Mouse (Mus musculus): Measurements from ENCODE around the gene Olfr1137. TPM values are rescaled to one million over a fixed set of nuclear protein-coding genes. Genes with fewer than 3 reads are reported as not detected.

Gene Olfr1137
- not detected for total RNA-seq (2021)
- long read RNA-seq, experiment 1: 0 reads
- long read RNA-seq, experiment 2: 0 reads

DNA sequence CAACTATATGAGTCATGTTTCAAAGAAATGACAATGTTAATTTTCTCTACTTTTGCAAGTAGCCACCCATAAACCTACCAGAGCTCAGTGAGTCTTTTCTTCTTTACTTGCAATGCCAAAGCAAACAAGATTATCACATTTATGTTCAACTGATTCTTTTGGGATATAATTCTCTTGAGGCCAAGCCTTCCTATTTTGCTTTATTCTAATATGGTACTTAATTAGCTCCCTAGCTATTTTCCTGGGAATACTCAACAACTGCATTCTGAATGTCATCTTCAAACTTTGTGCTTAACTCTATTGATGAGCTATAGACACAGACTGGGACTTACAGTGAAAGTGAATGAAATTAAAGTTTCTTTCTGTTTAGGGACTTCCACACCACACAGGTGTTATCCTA, at the start of gene Olfr1137:
TSS of gene Olfr1137 (minus strand) at position 101 of the 400 bp plus-strand sequence.
- DNase-seq: no peak

DNA sequence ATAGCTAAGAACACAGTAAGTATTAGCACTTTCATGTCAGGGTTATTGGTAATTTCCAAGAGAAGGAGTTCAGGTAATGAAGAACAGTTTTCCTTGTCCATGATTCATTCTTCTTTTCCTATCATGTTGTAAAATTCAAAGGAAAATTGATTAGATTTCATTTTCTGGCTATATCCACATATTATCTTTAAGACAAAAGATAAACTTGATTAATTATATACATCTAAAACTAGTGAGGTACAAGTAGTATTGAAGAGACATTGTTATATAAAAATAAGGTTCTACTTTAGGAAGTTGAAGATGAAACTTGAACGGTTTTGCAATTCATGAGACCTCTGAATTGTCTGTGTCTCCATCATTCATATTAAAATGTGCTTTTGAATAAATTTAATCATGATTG, 40.9 kb upstream of the Olfr1137 start, which contains the start of gene Olfr1141:
TSS of gene Olfr1141 (minus strand) at position 101 of the 400 bp plus-strand sequence.
- no peak for DNase-seq

DNA sequence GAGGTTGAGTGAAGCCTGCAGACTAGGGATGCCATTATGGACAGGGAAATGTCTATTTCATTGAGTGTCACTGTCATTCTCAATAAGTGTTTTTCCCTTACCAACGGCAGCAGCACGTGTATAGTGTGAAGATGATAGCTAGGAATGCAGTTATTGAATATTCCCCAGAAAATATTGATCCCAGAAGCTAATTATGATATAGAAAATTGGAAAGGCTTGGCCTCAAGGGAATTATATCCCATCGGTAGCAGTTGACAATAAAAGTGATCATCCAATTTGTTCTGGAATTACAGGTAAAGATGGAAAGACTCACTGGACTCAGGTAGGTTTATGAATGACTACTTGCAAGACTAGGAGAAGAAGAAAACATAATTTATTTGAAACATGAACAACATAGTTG, 30.5 kb upstream of the Olfr1137 start, which contains the start of gene Olfr1140:
TSS of gene Olfr1140 (plus strand) at position 301 of the 400 bp plus-strand sequence.
- DNase-seq: no peak

DNA sequence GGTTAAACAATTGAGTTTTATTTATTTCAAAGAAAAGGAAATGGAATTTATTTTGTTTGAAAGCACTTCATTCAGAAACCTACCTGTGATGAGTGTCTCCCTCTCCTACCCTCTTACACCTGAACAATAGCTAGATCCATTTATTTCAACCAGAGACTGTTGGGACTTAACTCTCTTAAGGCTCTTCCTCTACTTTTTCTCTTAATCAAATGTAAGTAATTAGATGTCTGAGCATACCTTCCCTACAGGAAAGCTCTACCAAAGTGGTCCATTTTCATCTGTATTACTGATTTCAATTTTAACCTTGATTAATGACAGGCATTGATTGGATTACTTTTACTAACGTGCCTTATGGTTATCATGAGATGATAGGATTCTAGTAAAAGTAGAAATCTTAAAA, 26.9 kb upstream of the Olfr1137 start, which contains the start of gene Olfr1138:
TSS of gene Olfr1138 (minus strand) at position 101 of the 400 bp plus-strand sequence.
- DNase-seq: no peak

- DNase-seq: no peak
Measured at GRCm38 (mm10) chr2:87693847-87694246, 19.1 kb downstream of the Olfr1137 start, which contains the start of gene Olfr1136. Gene Olfr1136, minus strand, starts transcription at chr2:87693947.

- DNase-seq: no peak
Measured at GRCm38 (mm10) chr2:87673564-87673963, 39.4 kb downstream of the Olfr1137 start, which contains the start of gene Olfr1135. Gene Olfr1135, minus strand, starts transcription at chr2:87673664.

Other genes with a start within 250 kb of the Olfr1137 start
- gene Pramel7, start 216.1 kb downstream of the Olfr1137 start, total RNA-seq (2021): not detected
- not detected for gene Pramel6, start 206.6 kb downstream of the Olfr1137 start, total RNA-seq (2021)
- gene Olfr153, start 181.4 kb downstream of the Olfr1137 start, total RNA-seq (2021): not detected
- gene Olfr1128, start 167.6 kb downstream of the Olfr1137 start, total RNA-seq (2021): not detected
- gene Olfr1129, start 139.3 kb downstream of the Olfr1137 start, total RNA-seq (2021): not detected
- not detected for gene Olfr1130, start 107.0 kb downstream of the Olfr1137 start, total RNA-seq (2021)
- not detected for gene Olfr1131, start 86.1 kb downstream of the Olfr1137 start, total RNA-seq (2021)
- not detected for gene Olfr1132, start 75.6 kb downstream of the Olfr1137 start, total RNA-seq (2021)
- not detected for gene Olfr1133, start 65.8 kb downstream of the Olfr1137 start, total RNA-seq (2021)
- gene Olfr1134, start 54.7 kb downstream of the Olfr1137 start, total RNA-seq (2021): not detected
- not detected for gene Olfr1135, start 39.5 kb downstream of the Olfr1137 start, total RNA-seq (2021)
- not detected for gene Olfr1136, start 19.2 kb downstream of the Olfr1137 start, total RNA-seq (2021)
- not detected for gene Olfr1138, start 26.8 kb upstream of the Olfr1137 start, total RNA-seq (2021)
- not detected for gene Olfr1140, start 30.6 kb upstream of the Olfr1137 start, total RNA-seq (2021)
- gene Olfr1141, start 40.8 kb upstream of the Olfr1137 start, total RNA-seq (2021): not detected
- gene Olfr152, start 66.3 kb upstream of the Olfr1137 start, total RNA-seq (2021): not detected
- gene Olfr1143, start 87.4 kb upstream of the Olfr1137 start, total RNA-seq (2021): not detected
- gene Olfr1145, start 96.6 kb upstream of the Olfr1137 start, total RNA-seq (2021): not detected
- gene Olfr1148, start 117.4 kb upstream of the Olfr1137 start, total RNA-seq (2021): not detected
- not detected for gene Olfr1150-ps1, start 130.8 kb upstream of the Olfr1137 start, total RNA-seq (2021)
- gene Olfr1151, start 142.7 kb upstream of the Olfr1137 start, total RNA-seq (2021): not detected
- not detected for gene Olfr1152, start 153.3 kb upstream of the Olfr1137 start, total RNA-seq (2021)
- not detected for gene Olfr1153, start 181.8 kb upstream of the Olfr1137 start, total RNA-seq (2021)
- not detected for gene Olfr1154, start 192.0 kb upstream of the Olfr1137 start, total RNA-seq (2021)
- gene Olfr1155, start 232.0 kb upstream of the Olfr1137 start, total RNA-seq (2021): not detected
- not detected for gene Olfr1156, start 239.9 kb upstream of the Olfr1137 start, total RNA-seq (2021)